Mouse (Mus musculus) cerebellum, postnatal 10 days (tissue): ENCODE measurements around the gene Ankrd44.

Experiments used
- DNase-seq, 2 experiments: peaks; one replicate each; pipeline ENCODE4 v3.0.0; 2021; ENCODE audit warnings: mixed read lengths in 2 of 2

Ankrd44 gene

GRCm38 (mm10) chr1:54749961-54750360 lies 176.2 kb downstream of the Ankrd44 start:
- no peak for DNase-seq

GRCm38 (mm10) chr1:54749516-54749915 lies 176.7 kb downstream of the Ankrd44 start:
- no peak for DNase-seq

- no peak for DNase-seq
These were observed 178.3 kb downstream of the Ankrd44 start for GRCm38 (mm10) chr1:54747785-54748420.

DNA sequence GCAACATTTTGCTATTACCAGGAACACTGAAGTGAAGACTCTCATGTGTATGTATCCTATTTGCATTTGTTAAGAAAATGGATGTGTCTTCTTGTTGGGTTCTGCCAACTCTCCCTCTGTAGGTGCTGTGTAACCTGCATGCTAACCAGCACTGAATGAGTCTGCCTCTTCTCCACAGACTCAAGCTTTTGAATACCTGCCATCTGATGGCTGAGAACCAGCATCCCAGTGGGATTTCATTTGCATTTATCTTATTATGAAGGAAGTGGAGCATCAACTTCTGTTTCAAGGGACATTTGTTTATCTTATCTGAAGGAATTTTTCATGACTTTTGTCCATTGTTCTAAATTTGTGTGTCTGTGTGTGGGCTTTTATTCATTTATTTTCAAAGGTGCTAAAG lies 180.5 kb downstream of the Ankrd44 start:
- DNase-seq = peak; percentile 74 to 77

DNA sequence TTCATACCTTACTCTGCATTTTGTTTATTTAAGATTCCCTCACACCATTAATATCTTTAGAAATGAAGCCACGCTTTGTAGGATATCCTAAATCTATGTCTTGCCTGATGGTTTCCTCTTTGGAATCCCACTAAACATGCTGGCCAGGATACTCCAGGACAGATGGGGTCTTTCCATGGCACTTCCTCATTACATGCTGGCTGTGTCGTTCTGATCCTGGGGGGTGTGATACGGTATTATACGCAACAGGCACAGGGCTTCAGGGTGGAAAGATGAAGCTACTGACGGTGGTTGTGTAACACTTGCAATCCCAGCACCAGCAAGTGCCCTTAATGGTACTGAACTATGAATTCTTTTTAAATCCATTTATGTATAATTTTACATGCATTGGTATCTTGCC lies 182.0 kb downstream of the Ankrd44 start:
- DNase-seq = peak; percentile 69 to 74

GRCm38 (mm10) chr1:54743072-54743471 lies 183.1 kb downstream of the Ankrd44 start:
- no peak for DNase-seq

- peak; percentile 62 to 78 for DNase-seq
These were observed 185.3 kb downstream of the Ankrd44 start for GRCm38 (mm10) chr1:54740936-54741335.

- no peak for DNase-seq
These were observed 188.7 kb downstream of the Ankrd44 start for GRCm38 (mm10) chr1:54737472-54737871.

- no peak for DNase-seq
These were observed 191.1 kb downstream of the Ankrd44 start for GRCm38 (mm10) chr1:54734917-54735664.

DNA sequence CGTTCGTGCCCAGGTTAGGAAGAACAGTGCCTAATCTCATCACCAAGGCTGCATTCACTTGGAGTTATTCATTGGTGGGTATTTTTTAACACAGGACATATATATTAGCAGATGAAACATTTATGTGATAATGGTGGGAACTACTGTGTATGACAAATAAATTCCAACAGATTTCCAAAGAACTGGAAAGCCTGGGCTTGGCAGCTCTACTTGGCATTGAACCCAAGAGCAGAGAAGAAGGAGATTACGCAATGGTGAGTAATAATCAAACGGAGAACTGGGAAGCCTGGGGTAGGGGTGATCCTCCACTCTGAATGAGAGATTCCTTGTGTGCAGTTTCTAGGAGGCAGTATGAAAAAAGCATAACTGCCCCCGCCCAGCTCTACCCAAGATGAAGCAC lies 196.9 kb downstream of the Ankrd44 start:
- DNase-seq = no peak

GRCm38 (mm10) chr1:54726555-54726954 lies 199.6 kb downstream of the Ankrd44 start:
- DNase-seq = no peak

DNA sequence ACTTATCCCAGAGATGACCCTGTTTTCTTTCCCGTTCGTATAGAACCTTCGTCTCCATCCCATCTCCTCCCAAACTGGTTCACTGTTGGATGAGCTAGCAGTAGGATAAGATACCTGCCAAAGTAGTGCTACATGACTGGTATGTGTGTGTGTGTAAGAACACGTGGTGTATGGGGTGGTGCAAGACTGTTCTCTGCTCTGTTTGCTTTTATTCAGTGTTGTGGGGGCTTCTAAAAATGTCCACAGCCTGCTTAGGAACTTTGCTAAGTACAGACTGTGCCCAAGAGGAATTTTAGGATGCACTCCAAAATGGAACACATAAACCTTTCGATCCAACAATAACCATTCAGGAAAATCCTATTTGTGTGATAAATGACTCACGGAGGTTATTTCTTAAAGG lies 209.3 kb downstream of the Ankrd44 start:
- no peak for DNase-seq

- no peak for DNase-seq
These were observed 211.0 kb downstream of the Ankrd44 start for GRCm38 (mm10) chr1:54715061-54715760.

DNA sequence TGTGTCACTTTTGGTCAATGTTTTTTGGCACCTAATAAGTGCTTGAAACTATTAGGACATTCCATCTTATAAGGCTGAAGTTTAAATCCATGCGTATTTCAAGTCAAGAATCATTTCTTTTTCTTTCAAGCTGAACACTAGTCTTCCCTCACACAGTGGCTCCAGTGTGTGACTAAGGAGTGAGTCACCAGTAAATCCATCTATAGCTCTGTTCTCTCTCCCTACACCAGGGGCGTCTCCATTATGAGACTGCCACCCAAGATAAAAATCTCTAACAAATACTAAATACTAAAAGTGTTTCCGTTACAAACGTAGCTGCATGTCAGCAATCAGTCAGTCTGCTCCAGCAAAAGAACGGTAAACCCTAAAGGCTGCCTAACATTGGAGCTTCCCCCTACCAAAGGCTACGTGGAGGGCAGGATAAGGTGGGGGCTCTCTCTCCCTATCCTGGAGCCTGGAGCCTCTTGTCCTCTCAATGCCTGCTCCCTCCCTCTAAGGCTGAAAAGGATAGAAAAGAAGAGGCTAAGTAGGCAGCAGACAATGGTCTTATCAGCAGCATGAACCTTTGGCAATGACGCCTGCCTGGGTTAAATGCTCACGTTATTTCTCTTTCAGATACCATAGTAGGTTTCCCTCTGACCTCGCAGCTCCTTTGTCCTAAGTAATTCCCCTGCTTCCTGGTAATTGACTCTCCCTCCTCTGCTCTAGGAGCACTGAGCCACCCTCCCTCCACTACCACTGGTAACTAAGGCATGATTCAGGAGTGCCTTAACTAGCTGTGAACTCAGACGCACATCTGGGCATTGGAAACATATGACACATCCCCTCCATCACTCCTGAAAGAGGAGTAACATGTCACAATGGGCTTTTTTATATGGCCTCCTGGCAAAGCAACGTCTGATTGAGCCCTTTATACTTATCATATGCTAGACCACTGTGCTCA lies 212.7 kb downstream of the Ankrd44 start:
- no peak for DNase-seq

DNA sequence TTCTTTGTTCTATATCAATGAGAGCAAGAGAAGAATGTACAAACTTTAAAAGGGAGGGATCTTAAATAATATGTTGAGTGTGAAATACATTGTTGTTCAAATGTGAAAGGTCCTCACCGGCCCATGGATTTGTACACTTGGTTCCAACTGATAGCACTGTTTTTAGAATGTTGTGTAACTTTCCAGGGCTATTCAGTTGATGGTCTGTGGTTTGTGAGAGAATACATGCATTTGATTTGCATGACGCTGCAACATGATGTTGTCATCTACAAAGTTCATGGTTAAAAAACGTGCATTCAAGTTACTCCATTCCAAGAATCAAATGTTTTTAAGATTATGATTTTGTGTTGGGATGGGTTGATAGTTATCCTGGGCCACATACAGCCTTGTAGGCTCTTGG lies 214.6 kb downstream of the Ankrd44 start:
- no peak for DNase-seq

DNA sequence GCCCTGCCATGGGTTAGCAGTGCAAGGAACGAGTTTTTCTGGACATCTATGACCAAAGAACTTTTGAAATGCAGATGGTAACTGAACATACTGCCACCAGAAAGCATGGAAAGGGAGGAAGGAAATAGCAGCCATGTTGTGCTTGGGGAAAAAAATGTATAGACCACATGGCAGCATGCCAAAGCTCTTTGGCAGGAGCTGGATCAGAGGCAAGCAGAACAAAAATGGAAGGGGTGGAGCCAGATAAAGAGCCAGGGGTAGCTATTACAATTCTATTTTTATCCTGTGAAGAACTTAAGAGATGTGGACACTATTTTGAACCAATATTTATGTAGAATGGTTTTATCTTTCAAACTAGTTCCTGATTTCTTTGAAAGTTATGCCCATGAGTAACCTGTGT lies 215.6 kb downstream of the Ankrd44 start:
- peak; percentile 23 to 50 for DNase-seq

DNA sequence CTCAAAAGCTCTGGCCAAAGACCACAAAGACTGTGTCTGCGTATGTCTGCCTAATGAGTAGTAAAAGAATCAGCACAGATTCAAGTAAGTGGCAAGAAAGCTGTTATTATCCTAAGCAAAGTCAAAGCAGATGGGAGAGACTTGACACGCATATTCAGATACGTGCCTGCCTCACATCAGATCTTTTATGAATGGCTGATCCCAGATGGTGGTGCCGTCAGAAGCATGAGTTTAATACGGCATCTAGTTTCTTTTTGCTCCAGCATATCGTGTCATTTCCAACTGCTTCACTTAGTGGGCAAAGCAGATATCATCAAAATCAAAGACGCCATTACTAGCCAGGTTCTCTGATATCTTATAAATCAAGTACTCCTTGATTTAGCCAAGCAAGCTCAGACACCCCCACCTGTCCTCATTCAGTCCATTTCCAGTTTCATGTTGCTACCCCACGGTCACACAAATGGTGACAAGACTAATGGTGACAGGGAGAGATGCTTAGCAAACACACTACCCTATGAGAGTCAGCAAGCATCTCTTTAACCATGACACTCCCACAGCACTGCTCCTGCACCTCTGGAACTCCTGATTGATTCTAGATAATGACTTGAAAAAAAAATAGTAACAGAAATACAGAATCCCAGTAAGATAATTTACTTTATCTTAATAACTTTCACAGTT lies 218.2 kb downstream of the Ankrd44 start:
- peak; percentile 53 for DNase-seq

DNA sequence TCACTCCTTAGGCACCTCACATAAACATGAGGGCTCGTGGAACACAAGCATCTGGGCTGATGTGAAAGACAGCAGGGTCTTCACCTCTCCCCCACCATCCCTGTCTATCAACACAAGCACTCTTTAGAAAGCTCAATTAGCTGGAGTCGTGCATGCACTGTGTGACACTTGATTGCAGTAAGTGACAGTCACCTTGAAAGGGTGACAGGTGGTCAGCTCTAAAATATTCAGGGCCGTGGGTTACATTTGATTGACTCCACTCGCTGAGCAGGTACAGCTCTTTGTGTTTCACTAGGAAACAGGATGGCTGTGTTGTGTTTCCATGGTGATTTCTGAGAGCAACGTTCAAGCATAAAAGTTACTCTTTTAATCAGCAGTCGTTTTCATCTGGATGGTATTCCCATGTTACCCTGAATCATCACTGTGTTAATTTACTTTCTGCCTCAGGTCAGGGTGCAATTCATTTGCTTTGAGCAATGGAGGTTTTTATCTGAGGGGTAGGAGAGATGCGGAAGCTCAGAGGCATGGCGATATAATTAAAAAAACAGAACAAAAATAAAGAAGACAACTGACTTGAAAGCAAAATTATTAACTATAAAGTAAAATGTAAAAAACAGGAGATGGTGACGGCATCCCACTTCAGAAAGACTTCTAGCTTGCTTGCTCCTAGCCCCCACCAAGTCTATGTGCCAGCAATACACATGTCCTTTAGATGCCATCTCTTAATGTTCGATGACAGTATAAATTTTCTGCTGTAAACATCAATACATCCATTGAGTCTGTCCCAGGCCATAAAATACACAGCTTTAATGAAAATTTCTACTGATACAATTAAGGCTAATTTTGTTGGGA lies 218.9 kb downstream of the Ankrd44 start:
- DNase-seq = no peak

GRCm38 (mm10) chr1:54706621-54707020 lies 219.6 kb downstream of the Ankrd44 start:
- peak in 1 of 2 experiments; percentile 18 for DNase-seq

- DNase-seq = peak; percentile 19 to 20
These were observed 222.7 kb downstream of the Ankrd44 start for GRCm38 (mm10) chr1:54703466-54703865.

DNA sequence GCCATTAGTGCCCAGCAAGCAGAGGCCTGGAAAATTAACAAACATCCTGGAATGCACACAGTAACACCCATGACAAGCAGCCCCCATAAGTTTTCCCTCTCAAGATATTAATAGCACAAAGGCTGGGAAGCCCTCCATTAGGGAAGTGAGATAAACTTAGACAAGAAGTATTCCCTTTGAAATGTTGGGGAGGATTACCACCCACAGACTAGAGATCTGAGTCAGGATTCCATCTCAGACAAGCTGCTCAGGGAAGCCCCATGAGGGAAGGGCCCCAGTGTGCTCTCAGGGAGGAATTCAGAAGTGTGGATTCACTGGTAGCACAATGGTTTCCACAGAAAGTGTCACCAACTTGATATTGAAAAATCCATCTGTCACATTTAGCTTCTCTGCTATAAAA lies 223.3 kb downstream of the Ankrd44 start:
- DNase-seq = no peak
